Mouse (Mus musculus) heart, embryonic 13.5 days (tissue): Measurements from ENCODE around the gene Arf3. TPM values are rescaled to one million over a fixed set of nuclear protein-coding genes. Genes with fewer than 3 reads are reported as not detected.

Experiments
- polyA plus RNA-seq: library from polyadenylated mRNA; unstranded; fragments of >200 nt; fragmentation: Nextera tagmentation; extraction: Ambion mirVana; gene quantifications from 2 replicates; pipeline ENCODE4 v1.2.1, GENCODE M21; 2015

Gene Arf3
- polyA plus RNA-seq, 1 experiment from 2014 or later: 31.2 TPM

Other genes starting within 250 kb of the Arf3 start
- gene Kansl2, start 228.9 kb downstream of the Arf3 start, polyA plus RNA-seq: 80.4 and 81.1 TPM in 2 replicates
- gene Ccnt1, start 192.3 kb downstream of the Arf3 start, polyA plus RNA-seq: 35.2 and 35.8 TPM in 2 replicates
- 0.29 and 0.48 TPM in 2 replicates for gene 4930415O20Rik, start 192.2 kb downstream of the Arf3 start, polyA plus RNA-seq
- 29.0 and 32.4 TPM in 2 replicates for gene Adcy6, start 153.1 kb downstream of the Arf3 start, polyA plus RNA-seq
- gene Cacnb3, start 132.4 kb downstream of the Arf3 start, polyA plus RNA-seq: 9.5 and 10.8 TPM in 2 replicates
- 16.5 and 20.8 TPM in 2 replicates for gene Ddx23, start 100.3 kb downstream of the Arf3 start, polyA plus RNA-seq
- 1.3 TPM in 2 replicates for gene Rnd1, start 85.8 kb downstream of the Arf3 start, polyA plus RNA-seq
- 0.32 and 0.39 TPM in 2 replicates for gene Ccdc65, start 55.0 kb downstream of the Arf3 start, polyA plus RNA-seq
- 19.8 and 24.5 TPM in 2 replicates for gene Fkbp11, start 35.0 kb downstream of the Arf3 start, polyA plus RNA-seq
- 0.07 TPM in 1 of 2 replicates, not detected in the other for gene Wnt10b, start 14.9 kb upstream of the Arf3 start, polyA plus RNA-seq
- not detected in 2 replicates for gene Wnt1, start 26.6 kb upstream of the Arf3 start, polyA plus RNA-seq
- gene Ddn, start 46.3 kb upstream of the Arf3 start, polyA plus RNA-seq: 0.09 and 0.16 TPM in 2 replicates
- gene Prkag1, start 68.3 kb upstream of the Arf3 start, polyA plus RNA-seq: 88.3 and 95.1 TPM in 2 replicates
- 8.1 and 8.9 TPM in 2 replicates for gene Kmt2d, start 108.0 kb upstream of the Arf3 start, polyA plus RNA-seq
- gene Rhebl1, start 131.3 kb upstream of the Arf3 start, polyA plus RNA-seq: 6.2 and 6.6 TPM in 2 replicates
- 2.1 and 2.3 TPM in 2 replicates for gene Dhh, start 135.3 kb upstream of the Arf3 start, polyA plus RNA-seq
- 13.5 and 15.0 TPM in 2 replicates for gene Lmbr1l, start 155.0 kb upstream of the Arf3 start, polyA plus RNA-seq
- 1,584 and 1,655 TPM in 2 replicates for gene Tuba1b, start 171.4 kb upstream of the Arf3 start, polyA plus RNA-seq
- gene Gm49450, start 190.3 kb upstream of the Arf3 start, polyA plus RNA-seq: not detected in 2 replicates
- 1,012 and 1,030 TPM in 2 replicates for gene Tuba1a, start 190.5 kb upstream of the Arf3 start, polyA plus RNA-seq